Mouse (Mus musculus) heart, embryonic 10.5 days (tissue): ENCODE results near the gene Asxl1. TPM values are rescaled to one million over a fixed set of nuclear protein-coding genes. Genes with fewer than 3 reads are reported as not detected.

Source experiments
- polyA plus RNA-seq: library from polyadenylated mRNA; unstranded; fragments of >200 nt; fragmentation: Nextera tagmentation; extraction: Ambion mirVana; gene quantifications from 2 replicates; pipeline ENCODE4 v1.2.1, GENCODE M21; 2016

Asxl1 gene
- polyA plus RNA-seq, 1 experiment from 2014 or later: 9.6 TPM

Other genes with a start within 250 kb of the Asxl1 start
- gene Hck, start 237.4 kb upstream of the Asxl1 start, polyA plus RNA-seq: 0.48 and 1.3 TPM in 2 replicates
- gene Tm9sf4, start 184.5 kb upstream of the Asxl1 start, polyA plus RNA-seq: 74.4 and 80.4 TPM in 2 replicates
- gene Tspyl3, start 120.4 kb upstream of the Asxl1 start, polyA plus RNA-seq: 7.7 and 8.8 TPM in 2 replicates
- 22.4 and 22.8 TPM in 2 replicates for gene Plagl2, start 104.4 kb upstream of the Asxl1 start, polyA plus RNA-seq
- gene Pofut1, start 104.3 kb upstream of the Asxl1 start, polyA plus RNA-seq: 4.4 and 6.1 TPM in 2 replicates
- gene Kif3b, start 54.4 kb upstream of the Asxl1 start, polyA plus RNA-seq: 4.1 and 4.4 TPM in 2 replicates
- not detected in 2 replicates for gene 4930404H24Rik, start 147.0 kb downstream of the Asxl1 start, polyA plus RNA-seq
- gene Nol4l, start 184.1 kb downstream of the Asxl1 start, polyA plus RNA-seq: 20.8 and 21.4 TPM in 2 replicates